In genomic region chr6:117907301-117907978, GRCm38 (mm10) we compare ENCODE assay signal across 8 mouse cellular contexts. TPM values are rescaled to one million over a fixed set of nuclear protein-coding genes. Genes with fewer than 3 reads are reported as not detected.
DNase-seq lines count a peak whose midpoint lies in the region; ATAC-seq and TF ChIP-seq lines count a peak whose summit lies in the region.

No protein-coding gene starts in this region.

- peak; percentile 80 for ATAC-seq in forebrain, embryonic 11.5 days (replicated peaks; ENCODE audit: low FRiP score)
- ATAC-seq in heart, embryonic 16.5 days (replicated peaks; ENCODE audit: extremely low read depth, insufficient read depth, low FRiP score) = peak; percentile 75
- peak; percentile 42 for ATAC-seq in neural tube, embryonic 15.5 days (ENCODE audit: low FRiP score)

- peak overlapping the region; percentile 99 for H3K4me3 ChIP-seq in E14TG2a.4 (replicated peaks; ENCODE audit: low read length)
- H3K4me3 ChIP-seq in forebrain, embryonic 11.5 days (ENCODE audit: low read depth, low read length) = peak overlapping the region; percentile 99
- H3K4me3 ChIP-seq in heart, embryonic 16.5 days (ENCODE audit: low read length) = peak overlapping the region; percentile 92
- peak overlapping the region; percentile 99 for H3K4me3 ChIP-seq in lung, adult 2 months (replicated peaks; ENCODE audit: extremely low read depth, low read depth, low read length)
- peak overlapping the region; percentile 78 for H3K4me3 ChIP-seq in neural tube, embryonic 15.5 days (replicated peaks)
- H3K4me3 ChIP-seq in thymus, adult 2 months (ENCODE audit: control insufficient read depth, insufficient read depth, low read length) = peak overlapping the region; percentile 83

- no peaks in the 10 kb centered on the region for H3K9me3 ChIP-seq in E14TG2a.4 (ENCODE audit: low read length)
- no peaks in the 10 kb centered on the region for H3K9me3 ChIP-seq in forebrain, embryonic 11.5 days (ENCODE audit: control insufficient read depth, low read length)
- H3K9me3 ChIP-seq in heart, embryonic 16.5 days (replicated peaks; ENCODE audit: control insufficient read depth, low read length) = no peaks in the 10 kb centered on the region
- H3K9me3 ChIP-seq in neural tube, embryonic 15.5 days (replicated peaks) = no peaks in the 10 kb centered on the region

- peak overlapping the region; percentile 96 for H3K9ac ChIP-seq in forebrain, embryonic 11.5 days (ENCODE audit: low read length)
- H3K9ac ChIP-seq in heart, embryonic 16.5 days (ENCODE audit: low read length) = peak overlapping the region; percentile 93
- peak overlapping the region; percentile 83 for H3K9ac ChIP-seq in neural tube, embryonic 15.5 days (replicated peaks)

- H3K36me3 ChIP-seq in E14TG2a.4 (ENCODE audit: insufficient read depth, low read length) = peaks cover 31% of the 10 kb centered on the region
- H3K36me3 ChIP-seq in forebrain, embryonic 11.5 days (ENCODE audit: control insufficient read depth, insufficient read depth, low read length) = no peaks in the 10 kb centered on the region
- no peaks in the 10 kb centered on the region for H3K36me3 ChIP-seq in heart, embryonic 16.5 days (ENCODE audit: control insufficient read depth, insufficient read depth)
- H3K36me3 ChIP-seq in neural tube, embryonic 15.5 days = no peaks in the 10 kb centered on the region
- no peaks in the 10 kb centered on the region for H3K36me3 ChIP-seq in thymus, adult 2 months (ENCODE audit: control insufficient read depth, insufficient read depth, low read length)

- H3K27ac ChIP-seq in forebrain, embryonic 11.5 days (ENCODE audit: low read depth, low read length) = peak overlapping the region; percentile 83
- H3K27ac ChIP-seq in heart, embryonic 16.5 days (ENCODE audit: low read length) = peak overlapping the region; percentile 97
- peak overlapping the region; percentile 94 for H3K27ac ChIP-seq in neural tube, embryonic 15.5 days (replicated peaks)
- H3K27ac ChIP-seq in thymus, adult 2 months (ENCODE audit: control insufficient read depth, insufficient read depth, low read length) = peak overlapping the region; percentile 70

- under 1% methylated on average over 39 of the region's 77 CpGs for WGBS in forebrain, embryonic 11.5 days
- under 1% methylated on average over 73 of the region's 77 CpGs for WGBS in heart, embryonic 16.5 days
- WGBS in lung, adult 2 months = under 1% methylated on average over 64 of the region's 77 CpGs
- WGBS in neural tube, embryonic 15.5 days = 1% methylated on average over 70 of the region's 77 CpGs
- 1% methylated on average over 60 of the region's 77 CpGs for whole genome bisulfite sequencing in thymus, adult 2 months

- H3K4me1 ChIP-seq in E14TG2a.4 (replicated peaks; ENCODE audit: low read depth, low read length) = peaks cover 54% of the 10 kb centered on the region
- H3K4me1 ChIP-seq in forebrain, embryonic 11.5 days (replicated peaks; ENCODE audit: control insufficient read depth, insufficient read depth, low read length) = 0 out of 2 replicates have a peak, but pooled peaks cover 1% of the 10 kb centered on the region
- peaks cover 30% of the 10 kb centered on the region for H3K4me1 ChIP-seq in heart, embryonic 16.5 days (ENCODE audit: control insufficient read depth, insufficient read depth, low read length)
- peaks cover 6% of the 10 kb centered on the region for H3K4me1 ChIP-seq in lung, adult 2 months (ENCODE audit: control insufficient read depth, insufficient read depth, low read length)
- H3K4me1 ChIP-seq in neural tube, embryonic 15.5 days = peaks cover 32% of the 10 kb centered on the region
- H3K4me1 ChIP-seq in thymus, adult 2 months (replicated peaks; ENCODE audit: control insufficient read depth, insufficient read depth, low read length) = peaks cover 13% of the 10 kb centered on the region

- peak; percentile 86 for DNase-seq in c-Kit-positive CD71-positive TER-119-negative erythroid progenitor cells, embryonic 14.5 days (ENCODE audit: low read depth)
- peak; percentile 92 for DNase-seq in forebrain, embryonic 11.5 days (ENCODE audit: low spot score)
- DNase-seq in kidney, postnatal 36 days = peak; percentile 91 to 95
- DNase-seq in lung, adult 2 months = peak; percentile 83
- DNase-seq in thymus, adult 2 months = peak; percentile 86

- peak; percentile 39; the same call in 1 of the 2 replicates for TF ChIP-seq POLR2A in lung, adult 2 months (IDR thresholded peaks at IDR 0.05; ENCODE audit: borderline replicate concordance, extremely low read depth, low read depth, low read length)
- peak; percentile 23; the same call in 1 of the 2 replicates for TF ChIP-seq POLR2A in thymus, adult 2 months (IDR thresholded peaks at IDR 0.05; ENCODE audit: control insufficient read depth, extremely low read depth, insufficient read depth, low read length, poor library complexity)

- no peaks in the 10 kb centered on the region for H3K27me3 ChIP-seq in E14TG2a.4 (ENCODE audit: insufficient read depth, low read length)
- H3K27me3 ChIP-seq in forebrain, embryonic 11.5 days (ENCODE audit: control insufficient read depth, insufficient read depth, low read length) = no peaks in the 10 kb centered on the region
- no peaks in the 10 kb centered on the region for H3K27me3 ChIP-seq in heart, embryonic 16.5 days (ENCODE audit: control insufficient read depth, insufficient read depth, low read length)
- no peaks in the 10 kb centered on the region for H3K27me3 ChIP-seq in neural tube, embryonic 15.5 days (replicated peaks)
- H3K27me3 ChIP-seq in thymus, adult 2 months (ENCODE audit: control insufficient read depth, insufficient read depth, low read length) = no peaks in the 10 kb centered on the region

- H3K4me2 ChIP-seq in forebrain, embryonic 11.5 days (ENCODE audit: low read depth, low read length, severe bottlenecking) = peak overlapping the region; percentile 87
- H3K4me2 ChIP-seq in heart, embryonic 16.5 days (ENCODE audit: low read depth, low read length) = peak overlapping the region; percentile 87
- peak overlapping the region; percentile 99 for H3K4me2 ChIP-seq in neural tube, embryonic 15.5 days

- TF ChIP-seq CTCF in E14TG2a.4 (conservative IDR thresholded peaks at IDR 0.05; ENCODE audit: low read length) = no peak
- no peak for TF ChIP-seq CTCF in lung, adult 2 months (IDR thresholded peaks at IDR 0.05; ENCODE audit: insufficient read depth, low read length)
- TF ChIP-seq CTCF in thymus, adult 2 months (IDR thresholded peaks at IDR 0.05; ENCODE audit: borderline replicate concordance, control insufficient read depth, extremely low read depth, insufficient read depth, low read length, poor library complexity) = no peak

RNA-seq across cellular contexts. Expression of gene Hnrnpf, which starts 7.3 kb away (rescaled TPM):
- polyA plus RNA-seq in forebrain, embryonic 11.5 days (2014; fragmentation: Nextera tagmentation; extraction: Ambion mirVana) = 782 and 811 TPM in 2 replicates
- 528 and 599 TPM in 2 replicates for polyA plus RNA-seq in heart, embryonic 16.5 days (2015; fragmentation: Nextera tagmentation; extraction: Ambion mirVana)
- polyA plus RNA-seq in lung, adult 2 months (2012; rRNA removed) = 100 and 154 TPM in 2 replicates
- 211 and 369 TPM in 2 replicates for polyA plus RNA-seq in neural tube, embryonic 15.5 days (2015; fragmentation: Nextera tagmentation; extraction: Ambion mirVana)
- 316 and 376 TPM in 2 replicates for polyA plus RNA-seq in thymus, adult 2 months (2012; rRNA removed)

RNA-seq across cellular contexts. Expression of gene Fxyd4, which starts 30.1 kb away (rescaled TPM):
- 2.8 and 3.9 TPM in 2 replicates for polyA plus RNA-seq in forebrain, embryonic 11.5 days (2014; fragmentation: Nextera tagmentation; extraction: Ambion mirVana)
- 1.8 and 1.9 TPM in 2 replicates for polyA plus RNA-seq in heart, embryonic 16.5 days (2015; fragmentation: Nextera tagmentation; extraction: Ambion mirVana)
- 0.41 and 0.61 TPM in 2 replicates for polyA plus RNA-seq in lung, adult 2 months (2012; rRNA removed)
- polyA plus RNA-seq in neural tube, embryonic 15.5 days (2015; fragmentation: Nextera tagmentation; extraction: Ambion mirVana) = 3.0 and 3.6 TPM in 2 replicates
- polyA plus RNA-seq in thymus, adult 2 months (2012; rRNA removed) = 0.37 and 0.77 TPM in 2 replicates

RNA-seq across cellular contexts. Expression of gene Zfp239, which starts 45.5 kb away (rescaled TPM):
- polyA plus RNA-seq in forebrain, embryonic 11.5 days (2014; fragmentation: Nextera tagmentation; extraction: Ambion mirVana) = 14.4 and 16.9 TPM in 2 replicates
- polyA plus RNA-seq in heart, embryonic 16.5 days (2015; fragmentation: Nextera tagmentation; extraction: Ambion mirVana) = 2.0 and 3.0 TPM in 2 replicates
- polyA plus RNA-seq in lung, adult 2 months (2012; rRNA removed) = 0.38 and 0.99 TPM in 2 replicates
- 15.3 and 15.9 TPM in 2 replicates for polyA plus RNA-seq in neural tube, embryonic 15.5 days (2015; fragmentation: Nextera tagmentation; extraction: Ambion mirVana)
- 2.0 and 2.9 TPM in 2 replicates for polyA plus RNA-seq in thymus, adult 2 months (2012; rRNA removed)

Comparison
In these comparisons a context has a peak if more than half of its experiments do, and no peak if none do; other contexts are left out.
1. Peak in every context shown above with its lines: DNase-seq, ATAC-seq, H3K4me3 ChIP-seq and H3K27ac ChIP-seq.